Mouse (Mus musculus) stomach, embryonic 16.5 days (tissue): Measurements from ENCODE around the gene Kcnd3. TPM values are rescaled to one million over a fixed set of nuclear protein-coding genes. Genes with fewer than 3 reads are reported as not detected.

Experiments used
- ATAC-seq: fragments of 200-750 bp; cut with Nextera tagmentation; 2 replicates; pipeline ENCODE4 v1.8.0; 2017; ENCODE audit warnings: moderate number of reproducible peaks, moderate TSS enrichment; ENCODE audit not compliant: insufficient read depth, low FRiP score
- H3K27ac ChIP-seq: fragments of 300-500 bp; sonication (generic); 2 replicates; pipeline ENCODE4 v1.5.1; 2014; ENCODE audit warnings: low read length
- H3K27me3 ChIP-seq: fragments of 300-500 bp; sonication (generic); 2 replicates; pipeline ENCODE4 v1.6.1; 2014; ENCODE audit warnings: low read length, control low read depth, mixed read lengths; ENCODE audit not compliant: control insufficient read depth, insufficient read depth
- H3K36me3 ChIP-seq: fragments of 300-500 bp; sonication (generic); 2 replicates; pipeline ENCODE4 v1.6.1; 2014; ENCODE audit warnings: low read length; ENCODE audit not compliant: control insufficient read depth, insufficient read depth
- H3K4me1 ChIP-seq: fragments of 300-500 bp; sonication (generic); 2 replicates; pipeline ENCODE4 v1.6.1; 2014; ENCODE audit warnings: low read length, control low read depth, mixed read lengths; ENCODE audit not compliant: control insufficient read depth, insufficient read depth
- H3K4me2 ChIP-seq: fragments of 300-500 bp; sonication (generic); 2 replicates; pipeline ENCODE4 v1.6.1; 2014; ENCODE audit warnings: low read depth, low read length, mixed read lengths
- H3K4me3 ChIP-seq: fragments of 300-500 bp; sonication (generic); replicated peaks from 2 replicates; pipeline ENCODE4 v1.5.1; 2014; ENCODE audit warnings: mild to moderate bottlenecking, low read length
- H3K9ac ChIP-seq: fragments of 300-500 bp; sonication (generic); 2 replicates; pipeline ENCODE4 v1.6.1; 2014; ENCODE audit warnings: low read length
- H3K9me3 ChIP-seq: fragments of 300-500 bp; sonication (generic); replicated peaks from 2 replicates; pipeline ENCODE4 v1.6.1; 2016; ENCODE audit warnings: low read length, control low read depth; ENCODE audit not compliant: control insufficient read depth
- WGBS: fragments of 180-500 bp; shearing (Covaris S2); extraction: QIAGEN DNeasy Blood & Tissue Kit; methylation state at CpG from one replicate; pipeline ENCODE4 v1.1.7; 2014; 5-methylcytosine and 5-hydroxymethylcytosine counted together
- polyA plus RNA-seq: library from polyadenylated mRNA; unstranded; fragments of >200 nt; fragmentation: Nextera tagmentation; extraction: Ambion mirVana; gene quantifications from 2 replicates; pipeline ENCODE4 v1.2.1, GENCODE M21; 2015

The Kcnd3 gene
- polyA plus RNA-seq, 1 experiment from 2014 or later, result 5.6 TPM

DNA sequence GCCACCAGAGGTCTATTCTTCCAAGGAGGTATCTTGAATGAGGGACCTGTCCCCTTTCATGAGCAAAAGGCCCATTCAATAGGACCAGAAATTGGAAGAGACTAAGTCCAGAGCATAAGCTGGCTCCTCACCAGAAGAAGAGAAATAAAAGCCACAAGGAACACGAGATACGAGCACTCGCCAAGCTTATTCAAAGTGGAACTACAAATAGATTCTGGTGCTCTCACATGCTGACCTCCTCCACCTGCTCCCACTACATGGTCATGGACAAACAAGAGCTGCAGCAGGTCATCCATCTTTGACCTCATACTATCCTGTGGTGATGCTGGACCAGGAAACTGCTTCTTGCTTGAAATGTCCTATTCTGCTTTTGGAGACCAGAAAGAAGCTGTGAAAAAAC lies 180.9 kb downstream of the Kcnd3 start:
- Histone ChIP-seq H3K9ac (no peak overlapping the region), H3K27me3 (no peaks in the 10 kb centered on the region), H3K27ac (no peak overlapping the region), H3K4me2 (no peak overlapping the region), H3K36me3 (no peaks in the 10 kb centered on the region), H3K4me3 (no peak overlapping the region), H3K4me1 (no peaks in the 10 kb centered on the region), H3K9me3 (no peaks in the 10 kb centered on the region)
- ATAC-seq, result no peak
- 85% methylated on average over 3 of the region's 3 CpGs for WGBS

DNA sequence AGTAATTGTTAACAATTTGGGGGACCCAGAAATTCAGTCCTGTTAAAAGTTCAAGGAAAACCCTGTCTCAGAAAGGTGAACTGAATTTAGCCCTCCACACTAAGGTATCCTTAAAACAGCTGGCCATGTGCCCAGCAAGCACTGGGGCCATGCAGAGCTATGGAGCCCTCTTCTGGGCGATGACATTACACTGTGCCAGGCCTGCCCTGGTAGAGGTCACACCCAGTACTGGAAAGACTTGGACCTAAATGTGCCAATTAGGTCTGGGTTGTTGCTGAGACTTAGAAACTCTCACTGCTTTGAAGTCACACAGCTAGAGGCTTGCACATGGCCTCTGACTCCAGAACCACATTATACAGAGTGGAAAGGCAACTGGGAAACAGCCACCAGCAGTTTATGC lies 190.1 kb downstream of the Kcnd3 start:
- H3K36me3 ChIP-seq, result no peaks in the 10 kb centered on the region
- no peak overlapping the region for H3K4me3 ChIP-seq
- no peaks in the 10 kb centered on the region for H3K9me3 ChIP-seq
- H3K27ac ChIP-seq, result no peak overlapping the region
- H3K4me2 ChIP-seq, result no peak overlapping the region
- H3K27me3 ChIP-seq, result no peaks in the 10 kb centered on the region
- no peak overlapping the region for H3K9ac ChIP-seq
- 46% methylated on average over 1 of the region's 1 CpGs for WGBS
- H3K4me1 ChIP-seq, result no peaks in the 10 kb centered on the region
- ATAC-seq, result no peak

DNA sequence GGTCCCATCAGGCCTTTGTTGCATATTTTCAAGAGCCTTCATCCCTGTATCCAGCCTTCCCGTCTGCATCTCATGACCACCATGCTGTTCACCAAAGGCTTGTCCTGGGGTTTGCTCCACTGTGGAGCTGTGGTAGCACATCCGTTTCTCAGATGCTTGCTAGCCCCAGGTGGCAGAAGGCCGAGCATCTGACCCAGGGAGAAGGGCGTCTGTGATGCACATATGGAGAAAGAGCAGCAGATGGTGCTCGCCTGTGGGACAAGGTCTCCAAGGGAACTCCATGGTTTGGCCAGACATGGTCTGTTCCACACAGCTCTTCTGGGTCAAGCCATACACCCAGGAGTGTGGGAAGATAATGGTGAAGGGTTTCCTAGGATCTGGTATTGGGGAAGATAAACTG lies 191.4 kb downstream of the Kcnd3 start:
- Histone ChIP-seq H3K27me3 (no peaks in the 10 kb centered on the region), H3K27ac (no peak overlapping the region), H3K9me3 (no peaks in the 10 kb centered on the region), H3K9ac (no peak overlapping the region), H3K36me3 (no peaks in the 10 kb centered on the region), H3K4me3 (no peak overlapping the region), H3K4me1 (no peaks in the 10 kb centered on the region), H3K4me2 (no peak overlapping the region)
- ATAC-seq, result no peak
- WGBS, result 73% methylated on average over 5 of the region's 5 CpGs

DNA sequence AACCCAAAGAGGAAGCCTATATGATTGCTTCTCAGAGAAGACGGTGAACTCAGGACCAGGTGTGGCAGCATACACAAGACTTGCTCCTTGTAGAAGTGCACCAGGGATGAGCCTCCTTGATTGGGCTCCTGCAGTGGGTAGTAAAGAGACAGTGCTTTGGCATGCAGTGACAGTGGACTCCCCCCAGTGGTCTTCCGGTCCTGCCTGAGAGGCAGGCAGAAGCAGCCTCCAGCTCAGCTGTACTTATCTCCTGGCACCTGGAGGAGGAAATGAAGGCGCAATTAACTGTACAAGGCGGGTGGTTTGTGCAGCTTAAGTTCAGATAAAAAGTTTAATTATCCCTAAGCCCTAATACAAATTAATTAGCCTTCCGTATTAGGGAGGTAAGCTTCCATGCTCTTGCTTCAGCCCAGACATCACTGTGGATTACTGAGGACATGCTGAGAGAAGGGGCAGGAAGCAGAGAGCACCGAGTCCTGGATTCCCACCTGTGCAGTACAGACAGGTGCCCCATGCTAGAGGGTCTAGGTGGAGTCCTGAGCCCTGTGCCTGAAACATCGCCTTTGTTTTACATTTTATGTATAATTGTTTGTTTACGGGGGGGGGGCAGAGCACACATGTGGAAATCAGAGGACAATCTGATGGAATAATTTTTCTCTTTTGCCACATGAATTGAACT lies 196.9 kb downstream of the Kcnd3 start:
- Histone ChIP-seq H3K9me3 (no peaks in the 10 kb centered on the region), H3K27ac (no peak overlapping the region), H3K27me3 (no peaks in the 10 kb centered on the region), H3K4me3 (no peak overlapping the region), H3K4me1 (no peaks in the 10 kb centered on the region), H3K9ac (no peak overlapping the region), H3K4me2 (no peak overlapping the region), H3K36me3 (no peaks in the 10 kb centered on the region)
- ATAC-seq, result no peak
- 71% methylated on average over 8 of the region's 8 CpGs for WGBS

DNA sequence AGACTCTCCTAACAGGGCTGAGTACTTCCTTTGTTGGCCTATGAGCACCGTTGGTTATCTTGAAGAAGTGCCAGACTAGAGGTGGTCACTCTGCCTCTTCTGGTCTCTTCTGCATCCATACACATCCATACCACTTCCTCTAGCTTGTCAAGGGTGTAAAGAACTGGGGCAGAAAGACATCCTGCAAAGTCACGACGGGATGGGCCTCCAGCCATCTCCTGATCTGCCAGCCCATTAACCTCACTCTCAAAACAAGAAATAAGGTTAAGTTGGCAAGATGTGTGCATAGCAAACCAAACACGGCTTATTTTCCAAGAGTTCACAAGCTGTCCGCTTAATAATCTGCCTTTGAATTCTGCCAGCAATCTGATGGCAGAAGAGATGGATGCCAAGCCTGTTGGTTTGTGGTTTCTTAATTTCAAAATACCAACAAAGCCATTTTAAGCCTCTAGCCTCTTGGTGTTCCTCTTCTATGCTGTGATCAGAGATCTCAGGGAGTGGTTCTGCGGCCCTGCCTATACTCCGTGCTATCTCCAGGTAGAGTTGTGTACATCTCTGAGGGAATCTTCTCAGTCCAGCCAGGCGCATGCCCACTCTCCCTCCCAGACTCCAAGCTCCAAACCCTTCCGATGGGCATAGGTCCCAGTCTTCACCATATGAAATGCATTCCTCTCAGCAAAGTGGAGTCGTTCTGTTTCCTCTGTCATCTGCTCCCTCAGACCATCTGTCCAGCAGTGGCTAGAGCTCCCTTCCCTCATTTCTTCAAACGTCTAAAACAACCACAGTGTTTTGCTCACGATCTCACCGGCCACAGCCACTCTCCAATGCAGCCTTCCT lies 201.6 kb downstream of the Kcnd3 start:
- no peak for ATAC-seq

DNA sequence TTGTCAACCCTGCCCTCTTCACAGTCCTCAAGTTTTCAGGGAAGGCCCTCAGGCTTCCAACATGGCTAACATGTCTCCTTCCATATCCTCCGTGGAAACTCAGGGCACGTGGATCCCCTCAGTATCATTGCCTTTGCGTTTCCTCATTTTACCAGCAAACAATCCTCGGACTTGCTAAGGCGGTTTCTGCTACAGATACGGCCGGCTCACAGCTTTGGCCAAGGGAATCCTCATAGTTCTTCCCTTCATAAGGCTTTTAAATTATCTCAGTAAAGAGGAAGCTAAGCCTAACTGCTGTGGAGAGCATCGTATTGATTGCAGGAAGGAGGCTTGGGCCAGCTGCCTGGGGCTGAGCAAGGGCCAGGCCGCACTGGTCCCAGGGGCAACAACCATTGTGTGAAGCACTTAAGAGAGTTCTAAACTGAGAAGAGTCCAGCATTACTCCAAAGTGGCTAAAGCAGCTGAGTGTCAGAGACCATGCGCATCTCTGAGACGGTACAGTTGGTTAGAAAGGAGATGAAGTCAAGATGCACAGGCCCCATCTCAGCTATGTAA lies 203.0 kb downstream of the Kcnd3 start:
- no peaks in the 10 kb centered on the region for H3K9me3 ChIP-seq
- H3K9ac ChIP-seq, result no peak overlapping the region
- H3K36me3 ChIP-seq, result no peaks in the 10 kb centered on the region
- ATAC-seq, result no peak
- WGBS, result 87% methylated on average over 11 of the region's 11 CpGs
- no peak overlapping the region for H3K27ac ChIP-seq
- no peaks in the 10 kb centered on the region for H3K4me1 ChIP-seq
- H3K4me3 ChIP-seq, result no peak overlapping the region
- H3K27me3 ChIP-seq, result no peaks in the 10 kb centered on the region
- H3K4me2 ChIP-seq, result no peak overlapping the region

More for the DNA sequence above, 201.6 kb downstream of the Kcnd3 start:
- Histone ChIP-seq H3K4me2 (no peak overlapping the region), H3K4me1 (no peaks in the 10 kb centered on the region), H3K4me3 (no peak overlapping the region), H3K36me3 (no peaks in the 10 kb centered on the region), H3K27ac (no peak overlapping the region), H3K27me3 (no peaks in the 10 kb centered on the region), H3K9ac (no peak overlapping the region), H3K9me3 (no peaks in the 10 kb centered on the region)
- WGBS, result 84% methylated on average over 13 of the region's 13 CpGs

DNA sequence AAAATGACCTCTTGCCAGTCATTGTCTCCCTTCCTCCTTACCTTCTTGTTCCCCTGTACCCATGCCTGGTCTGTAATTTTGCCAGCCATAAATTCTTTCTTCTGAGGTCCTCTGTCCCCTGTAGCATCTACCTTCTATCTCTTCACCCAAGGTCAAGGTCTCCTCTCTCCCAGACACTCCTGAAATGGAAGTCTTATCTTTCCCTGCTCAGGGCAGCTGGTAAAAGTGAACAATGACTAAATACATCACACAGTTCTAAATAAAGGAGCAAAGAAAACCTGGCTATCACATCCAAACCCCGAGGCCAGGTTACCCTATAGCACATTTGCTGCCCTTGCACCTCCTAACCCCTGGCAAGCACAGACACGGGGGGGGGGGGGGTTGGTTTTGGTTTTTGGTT lies 208.4 kb downstream of the Kcnd3 start:
- no peak overlapping the region for H3K27ac ChIP-seq
- no peak overlapping the region for H3K4me2 ChIP-seq
- H3K4me1 ChIP-seq, result no peaks in the 10 kb centered on the region
- WGBS, result 34% methylated on average over 2 of the region's 2 CpGs
- ATAC-seq, result no peak
- no peaks in the 10 kb centered on the region for H3K36me3 ChIP-seq
- H3K9me3 ChIP-seq, result no peaks in the 10 kb centered on the region
- no peaks in the 10 kb centered on the region for H3K27me3 ChIP-seq
- no peak overlapping the region for H3K4me3 ChIP-seq
- H3K9ac ChIP-seq, result no peak overlapping the region

DNA sequence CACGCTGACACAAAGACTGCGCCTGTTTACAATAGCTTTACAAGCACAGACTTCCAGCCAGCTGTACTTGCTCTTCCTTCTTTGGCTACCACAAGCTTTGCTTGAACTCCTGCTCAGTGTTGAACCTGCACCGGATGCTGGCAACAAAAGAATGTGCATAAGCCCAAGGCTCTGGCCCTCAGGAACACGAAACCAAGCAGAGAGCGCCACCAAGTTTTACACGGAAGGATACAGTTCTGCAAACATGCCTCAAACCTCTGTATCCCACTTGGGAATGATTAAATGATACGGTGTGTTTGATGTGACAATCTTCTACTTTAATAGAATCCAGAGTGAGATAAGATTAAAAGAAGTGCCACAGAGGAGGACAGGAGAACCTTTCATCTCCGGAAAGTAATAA lies 210.9 kb downstream of the Kcnd3 start:
- H3K4me3 ChIP-seq, result no peak overlapping the region
- no peak for ATAC-seq
- H3K27me3 ChIP-seq, result no peaks in the 10 kb centered on the region
- H3K36me3 ChIP-seq, result no peaks in the 10 kb centered on the region
- no peak overlapping the region for H3K27ac ChIP-seq
- H3K4me2 ChIP-seq, result no peak overlapping the region
- 38% methylated on average over 8 of the region's 8 CpGs for WGBS
- no peaks in the 10 kb centered on the region for H3K9me3 ChIP-seq
- no peak overlapping the region for H3K9ac ChIP-seq
- no peaks in the 10 kb centered on the region for H3K4me1 ChIP-seq

DNA sequence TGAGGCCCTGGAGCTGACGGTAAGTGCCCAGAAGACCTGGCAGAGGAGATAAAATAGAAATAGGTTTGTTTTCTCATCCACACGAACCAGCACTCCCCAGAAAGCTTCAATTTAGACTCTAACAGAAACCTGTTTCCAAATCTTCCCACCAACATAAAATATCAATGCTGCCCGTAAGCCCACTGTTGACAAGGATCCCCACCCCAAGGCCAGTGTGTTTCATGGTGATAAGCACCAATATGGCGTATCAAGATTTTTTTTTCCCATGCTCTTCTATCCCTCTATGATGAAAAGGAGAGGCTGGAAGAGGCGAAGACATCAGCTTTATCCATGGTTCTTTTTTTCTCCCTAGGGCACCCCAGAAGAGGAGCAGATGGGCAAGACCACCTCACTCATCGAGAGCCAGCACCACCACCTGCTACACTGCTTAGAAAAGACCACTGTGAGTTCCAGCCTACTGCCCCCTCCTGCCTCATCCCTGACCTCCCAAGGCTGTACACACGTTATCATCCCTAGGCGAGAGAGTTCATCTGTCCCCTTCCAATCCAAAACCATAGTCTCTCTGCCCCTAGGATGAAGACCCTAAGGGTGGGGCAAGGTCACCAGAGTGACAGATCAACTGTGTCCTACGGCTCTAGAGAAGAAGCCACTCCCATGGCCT lies 213.1 kb downstream of the Kcnd3 start:
- Histone ChIP-seq H3K9ac (no peak overlapping the region), H3K36me3 (no peaks in the 10 kb centered on the region), H3K27ac (no peak overlapping the region), H3K9me3 (no peaks in the 10 kb centered on the region), H3K4me2 (no peak overlapping the region), H3K4me3 (no peak overlapping the region), H3K27me3 (no peaks in the 10 kb centered on the region), H3K4me1 (no peaks in the 10 kb centered on the region)
- ATAC-seq, result no peak
- WGBS, result 78% methylated on average over 9 of the region's 9 CpGs
